Mouse (Mus musculus) gastrocnemius, adult 2 months (tissue): ENCODE results near the gene Bace2. TPM values are rescaled to one million over a fixed set of nuclear protein-coding genes. Genes with fewer than 3 reads are reported as not detected.
A peak's percentile ranks its signal among the peaks of the same experiment; 100 is the strongest.

Experiments used
- DNase-seq: peaks from one replicate; pipeline ENCODE4 v3.0.0; 2022
- H3K27ac ChIP-seq: fragments of 200-600 bp; 2 replicates; pipeline ENCODE4 v1.8.1; 2022; ENCODE audit warnings: mild to moderate bottlenecking
- H3K4me3 ChIP-seq: fragments of 200-600 bp; 2 replicates; pipeline ENCODE4 v1.8.1; 2022; ENCODE audit warnings: mild to moderate bottlenecking, moderate library complexity
- CTCF ChIP-seq: fragments of 200-600 bp; IDR thresholded peaks from 2 replicates; pipeline ENCODE4 v1.8.1; 2022; ENCODE audit warnings: antibody characterized with exemption, mild to moderate bottlenecking, moderate library complexity
- intact Hi-C: fragments of 180-260 bp; cut with DNase I; formaldehyde crosslinking; loops from one replicate; pipeline ENCODE4 v1.15.1; 2025
- total RNA-seq, 2 experiments: library from RNA; stranded (reverse); gene quantifications; 2 replicates each; pipeline ENCODE4 v1.2.3; 2021

The Bace2 gene
- total RNA-seq, 2 experiments from 2014 or later = 1.1 to 2.9 TPM

GRCm38 (mm10) chr16:97459831-97460230, 103.3 kb downstream of the Bace2 start:
- Histone ChIP-seq H3K27ac (no peak overlapping the region), H3K4me3 (no peak overlapping the region)
- DNase-seq = no peak
- intact Hi-C loops = no loop called here
- no peak for TF ChIP-seq CTCF

GRCm38 (mm10) chr16:97461271-97461670, 104.7 kb downstream of the Bace2 start:
- intact Hi-C loops = no loop called here
- H3K27ac ChIP-seq = no peak overlapping the region

GRCm38 (mm10) chr16:97462481-97463181, 106.1 kb downstream of the Bace2 start, which contains the start of gene Mx1:
Gene Mx1 (minus strand): TSS chr16:97462907.
- Histone ChIP-seq H3K4me3 (peak within 1 kb of the TSS; percentile 13), H3K27ac (no peak within 1 kb of the TSS; the same call in 1 of the 2 replicates)
- DNase-seq = no peak
- TF ChIP-seq CTCF = no peak
- intact Hi-C loops = no loop called here

More at GRCm38 (mm10) chr16:97461271-97461670, 104.7 kb downstream of the Bace2 start:
- no peak for TF ChIP-seq CTCF
- H3K4me3 ChIP-seq = no peak overlapping the region
- no peak for DNase-seq

- H3K4me3 ChIP-seq = no peak overlapping the region
- no peak for DNase-seq
- no peak overlapping the region for H3K27ac ChIP-seq
- intact Hi-C loops = loop anchor here (5.0 kb wide), 1 partner anchor 154 kb away; no protein-coding TSS in a partner anchor
- TF ChIP-seq CTCF = peak; percentile 59
Measured at GRCm38 (mm10) chr16:97466182-97466957, 109.8 kb downstream of the Bace2 start.

- intact Hi-C loops = loop anchor here (5.0 kb wide), 1 partner anchor 155 kb away; no protein-coding TSS in a partner anchor
- no peak overlapping the region for H3K27ac ChIP-seq
- no peak for DNase-seq
Measured at GRCm38 (mm10) chr16:97467472-97467871, 110.9 kb downstream of the Bace2 start.

GRCm38 (mm10) chr16:97467993-97468791, 111.7 kb downstream of the Bace2 start:
- no peak for DNase-seq
- H3K27ac ChIP-seq = no peak overlapping the region
- H3K4me3 ChIP-seq = no peak overlapping the region
- intact Hi-C loops = loop anchor here (5.0 kb wide), 1 partner anchor 156 kb away; no protein-coding TSS in a partner anchor
- no peak for TF ChIP-seq CTCF

More at GRCm38 (mm10) chr16:97467472-97467871, 110.9 kb downstream of the Bace2 start:
- H3K4me3 ChIP-seq = no peak overlapping the region
- no peak for TF ChIP-seq CTCF

GRCm38 (mm10) chr16:97474671-97475070, 118.1 kb downstream of the Bace2 start:
- TF ChIP-seq CTCF = no peak
- no peak for DNase-seq
- H3K27ac ChIP-seq = no peak overlapping the region
- H3K4me3 ChIP-seq = no peak overlapping the region
- intact Hi-C loops = no loop called here

- intact Hi-C loops = no loop called here
- Histone ChIP-seq H3K27ac (no peak overlapping the region), H3K4me3 (no peak overlapping the region)
- no peak for TF ChIP-seq CTCF
- peak; percentile 30 for DNase-seq
Measured at GRCm38 (mm10) chr16:97475581-97475980, 119.0 kb downstream of the Bace2 start.

GRCm38 (mm10) chr16:97476524-97476923, 120.0 kb downstream of the Bace2 start:
- DNase-seq = no peak
- H3K4me3 ChIP-seq = no peak overlapping the region
- intact Hi-C loops = no loop called here
- H3K27ac ChIP-seq = no peak overlapping the region
- TF ChIP-seq CTCF = no peak

- DNase-seq = no peak
- intact Hi-C loops = no loop called here
- no peak overlapping the region for H3K4me3 ChIP-seq
- H3K27ac ChIP-seq = no peak overlapping the region
- TF ChIP-seq CTCF = no peak
Measured at GRCm38 (mm10) chr16:97478655-97479054, 122.1 kb downstream of the Bace2 start.

GRCm38 (mm10) chr16:97492369-97492768, 135.8 kb downstream of the Bace2 start:
- no peak overlapping the region for H3K4me3 ChIP-seq
- no peak for DNase-seq
- no peak overlapping the region for H3K27ac ChIP-seq
- no peak for TF ChIP-seq CTCF
- intact Hi-C loops = no loop called here

Other genes starting within 250 kb of the Bace2 start
- gene Dscam, start 186.0 kb upstream of the Bace2 start, total RNA-seq = not detected
- gene Mx1, start 106.2 kb downstream of the Bace2 start, total RNA-seq = under 1 TPM; 0.33 to 0.36 TPM
- gene Fam3b, start 158.1 kb downstream of the Bace2 start, total RNA-seq = not detected